ENCODE assay signal across 12 mouse cellular contexts in the genomic region with DNA sequence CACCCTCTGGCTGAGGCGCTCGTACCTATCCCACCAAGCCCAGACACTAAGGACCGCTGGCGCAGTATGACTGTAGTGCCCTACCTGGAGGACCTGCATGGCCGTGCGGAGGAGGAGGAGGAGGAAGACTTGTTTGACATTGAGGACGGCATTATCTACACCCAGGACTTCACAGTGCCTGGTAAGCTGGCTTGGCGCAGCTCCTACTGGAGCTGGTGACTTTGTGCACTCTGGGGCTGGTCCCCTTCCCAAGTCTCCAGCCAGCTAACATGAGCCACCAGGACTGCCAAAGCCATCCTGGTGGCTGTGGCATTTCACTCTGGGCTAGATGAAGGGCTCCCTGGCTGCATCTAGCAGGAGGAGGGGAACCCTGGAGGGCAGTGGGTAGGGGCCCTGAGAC.
"Had no signal": no experiment of that assay in that cellular context is flagged by ENCODE, and none has a peak within 500 bp of the region (broad histone marks: within the 10 kb centered on the region; RNA-seq: fewer than 3 reads in every experiment).

No protein-coding gene starts in this region.

- H3K27ac ChIP-seq: kidney, embryonic 15.5 days; midbrain, embryonic 15.5 days; neural tube, embryonic 13.5 days had no signal

- H3K4me3 ChIP-seq: kidney, embryonic 15.5 days; midbrain, embryonic 15.5 days; neural tube, embryonic 13.5 days had no signal

- H3K9me3 ChIP-seq: kidney, embryonic 15.5 days; midbrain, embryonic 15.5 days; neural tube, embryonic 13.5 days had no signal

- ATAC-seq: lung, postnatal 0 days; midbrain, embryonic 15.5 days had no signal

- DNase-seq: kidney, adult 2 months; kidney, postnatal 25 days; layer of hippocampus, adult 9-11 months; lung, adult 2 months; lung, postnatal 36 days; right cerebral cortex, adult 18-20 months; right cerebral cortex, postnatal 25 days; thymus, postnatal 36 days had no signal

- H3K27me3 ChIP-seq: kidney, embryonic 15.5 days; midbrain, embryonic 15.5 days; neural tube, embryonic 13.5 days had no signal
